Mouse (Mus musculus): ENCODE measurements around the gene Fbxl18.

DNA sequence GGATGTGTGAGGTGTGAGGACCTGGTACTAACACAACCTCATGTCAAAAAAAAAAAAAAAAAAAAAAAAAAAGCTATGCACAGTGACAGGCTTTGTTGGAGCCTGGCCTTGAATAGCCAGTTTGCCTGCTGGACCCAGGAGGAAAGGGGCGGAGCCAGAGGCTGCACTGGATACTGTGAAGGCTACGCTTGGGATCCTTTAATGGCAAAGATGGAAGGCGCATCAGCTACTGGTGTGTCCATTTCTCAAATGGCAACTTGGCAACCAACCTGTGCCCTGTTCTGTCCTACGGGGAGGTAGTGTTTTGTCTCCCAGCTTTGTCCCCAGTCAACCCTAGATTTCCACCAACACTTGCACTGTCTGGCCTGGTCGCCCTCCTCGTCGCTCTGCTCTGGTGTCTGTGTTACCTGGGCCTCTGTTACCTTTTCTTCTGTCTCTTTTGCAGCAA lies 6.2 kb upstream of the Fbxl18 start:
- TF ChIP-seq POLR2A (IDR thresholded peaks at IDR 0.05; ENCODE audit: extremely low read depth, insufficient read depth, low read length) = no peak
- TF ChIP-seq CTCF (IDR thresholded peaks at IDR 0.05; ENCODE audit: extremely low read depth, insufficient read depth, low read length) = no peak
